Mouse (Mus musculus) C2C12 (cell line): ENCODE results near the gene Clba1. TPM values are rescaled to one million over a fixed set of nuclear protein-coding genes. Genes with fewer than 3 reads are reported as not detected.

Experiments used
- H3K27me3 ChIP-seq: one replicate; pipeline ENCODE4 v1.6.1; 2011; ENCODE audit not compliant: control insufficient read depth, insufficient read depth, insufficient read length
- H3K36me3 ChIP-seq: one replicate; pipeline ENCODE4 v1.6.1; 2011; ENCODE audit not compliant: control insufficient read depth, insufficient read depth
- H3K4me3 ChIP-seq: one replicate; pipeline ENCODE4 v1.5.1; 2011; ENCODE audit warnings: mild to moderate bottlenecking, control low read depth; ENCODE audit not compliant: poor library complexity, insufficient read depth, severe bottlenecking
- H3K79me2 ChIP-seq: one replicate; pipeline ENCODE4 v1.6.1; 2011; ENCODE audit not compliant: control insufficient read depth, insufficient read depth
- H3K79me3 ChIP-seq: one replicate; pipeline ENCODE4 v1.6.1; 2011; ENCODE audit warnings: low read depth, control low read depth
- H3ac ChIP-seq: one replicate; pipeline ENCODE3; 2011; ENCODE audit warnings: low read depth; ENCODE audit not compliant: control insufficient read depth, insufficient read length
- CEBPB ChIP-seq: IDR thresholded peaks from one replicate; pipeline ENCODE4 v1.6.1; 2011; ENCODE audit warnings: low read depth, mild to moderate bottlenecking, control low read depth, moderate library complexity
- CTCF ChIP-seq: IDR thresholded peaks from one replicate; pipeline ENCODE4 v1.5.1; 2011; ENCODE audit not compliant: control insufficient read depth, insufficient read depth, insufficient read length
- FOSL1 ChIP-seq: IDR thresholded peaks from one replicate; pipeline ENCODE4 v1.8.0; 2011; ENCODE audit warnings: mild to moderate bottlenecking, low read length; ENCODE audit not compliant: poor library complexity, insufficient read depth, severe bottlenecking
- MAX ChIP-seq: IDR thresholded peaks from one replicate; pipeline ENCODE4 v1.6.1; 2011; ENCODE audit warnings: mild to moderate bottlenecking, control low read depth
- MYOD1 ChIP-seq: IDR thresholded peaks from one replicate; pipeline ENCODE4 v1.6.1; 2011; ENCODE audit warnings: low read depth; ENCODE audit not compliant: control insufficient read depth, insufficient read length
- MYOG ChIP-seq: IDR thresholded peaks from one replicate; pipeline ENCODE4 v1.6.1; 2011; ENCODE audit not compliant: control insufficient read depth, insufficient read length; ENCODE audit errors: extremely low read depth
- USF1 ChIP-seq: IDR thresholded peaks from one replicate; pipeline ENCODE4 v1.6.1; 2011; ENCODE audit warnings: low read depth, mild to moderate bottlenecking, control low read depth, moderate library complexity
- long read RNA-seq, 2 experiments: library from polyadenylated mRNA; unstranded; transcript quantifications; one replicate each; pipeline ENCODE4 v2.0.0; 2019 to 2020
- polyA plus RNA-seq: library from polyadenylated mRNA; unstranded; fragments of >200 nt; fragmentation: generic; extraction: Trizol; gene quantifications from one replicate; pipeline ENCODE4 v1.2.1, GENCODE M21; 2012; ENCODE audit warnings: missing spikeins

The Clba1 gene
- polyA plus RNA-seq, result 25.2 TPM
- long read RNA-seq, experiment 1, transcript Clba1-201 (5 exons, 1,960 nt), result major isoform, 41 of 44 reads
- long read RNA-seq, experiment 1, partial matches to known transcripts, result 0 of 44 reads
- long read RNA-seq, experiment 1, other reads (novel, unspliced or antisense), result 3 of 44 reads
- long read RNA-seq, experiment 2, transcript Clba1-201 (5 exons, 1,960 nt), result major isoform, 137 of 142 reads
- long read RNA-seq, experiment 2, partial matches to known transcripts, result 2 of 142 reads
- long read RNA-seq, experiment 2, other reads (novel, unspliced or antisense), result 3 of 142 reads

DNA sequence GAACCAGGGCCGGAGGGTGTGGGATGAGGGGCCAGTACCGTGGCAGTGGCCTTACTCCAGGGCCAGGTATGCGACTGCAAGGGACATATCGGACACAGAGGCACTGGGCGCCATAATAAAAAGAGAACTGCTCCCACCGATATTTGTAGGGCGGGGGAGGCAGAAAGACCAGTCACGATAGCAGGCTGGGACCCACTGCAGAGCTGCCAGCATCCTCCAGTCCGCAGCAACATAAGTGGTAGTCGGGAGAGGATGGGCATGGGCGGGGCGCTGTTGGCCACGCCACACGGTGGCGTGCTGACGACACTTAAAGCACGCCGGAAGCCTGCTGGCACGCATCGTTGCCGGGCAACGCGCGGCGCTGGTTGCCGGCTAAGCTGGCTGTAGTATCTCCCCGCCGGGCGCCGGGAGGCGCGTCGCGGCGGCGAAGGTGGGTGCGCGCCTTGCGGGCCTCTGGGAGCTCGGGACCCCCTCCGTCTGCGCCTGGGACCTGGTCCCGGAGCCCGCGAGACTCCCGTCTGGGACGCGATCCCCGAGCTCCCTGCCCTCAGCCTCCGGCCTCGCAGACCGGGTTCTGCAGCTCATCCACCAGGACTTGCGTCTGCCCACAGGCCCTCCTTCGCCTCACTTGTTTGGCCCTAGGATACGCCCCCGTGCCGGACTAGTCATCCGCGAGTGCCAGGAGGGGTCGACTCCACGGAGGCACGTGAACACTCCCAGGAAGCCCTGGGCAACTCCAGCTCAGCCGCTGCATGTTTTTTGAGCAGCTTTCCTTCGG is at the start of gene Clba1:
Clba1 (plus strand) TSS at position 351 of the 778 bp plus-strand sequence.
- Histone ChIP-seq H3K4me3 (peak within 1 kb of the TSS; percentile 45), H3K27me3 (no peaks in the 10 kb centered on the region), H3K79me3 (peaks cover 1% of the 10 kb centered on the region), H3ac (peak within 1 kb of the TSS; percentile 88), H3K79me2 (peaks cover 15% of the 10 kb centered on the region), H3K36me3 (no peaks in the 10 kb centered on the region)
- TF ChIP-seq USF1 (peak; percentile 58), FOSL1 (no peak), MAX (no peak)

DNA sequence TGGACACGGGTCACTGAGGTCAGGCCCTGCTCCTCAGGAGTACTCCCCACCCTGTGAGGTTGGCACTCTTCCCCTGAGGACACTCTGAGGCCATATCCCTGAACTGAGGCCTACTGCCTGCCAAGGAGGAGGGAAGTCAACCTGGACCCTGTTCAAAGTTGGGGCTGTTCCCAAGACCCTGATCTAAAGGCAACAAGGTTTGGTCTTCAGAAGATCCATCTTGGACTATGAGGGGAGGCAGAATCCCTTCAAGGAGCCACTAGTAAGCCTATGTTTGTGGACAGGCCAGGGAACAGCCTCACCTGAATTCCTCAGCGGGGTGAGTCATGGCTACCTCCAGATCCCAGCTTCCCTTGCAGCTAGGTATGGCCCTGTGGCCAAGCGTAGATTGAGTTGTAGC is 49.3 kb upstream of the Clba1 start:
- no peak for TF ChIP-seq MAX
- TF ChIP-seq MYOD1, result no peak
- TF ChIP-seq CEBPB, result no peak
- TF ChIP-seq MYOG, result no peak
- no peak for TF ChIP-seq FOSL1
- TF ChIP-seq USF1, result no peak
- TF ChIP-seq CTCF, result no peak
- no peaks in the 10 kb centered on the region for H3K79me3 ChIP-seq
- H3K79me2 ChIP-seq, result no peaks in the 10 kb centered on the region
- H3ac ChIP-seq, result no peak overlapping the region
- no peak overlapping the region for H3K4me3 ChIP-seq
- no peaks in the 10 kb centered on the region for H3K27me3 ChIP-seq
- no peaks in the 10 kb centered on the region for H3K36me3 ChIP-seq

DNA sequence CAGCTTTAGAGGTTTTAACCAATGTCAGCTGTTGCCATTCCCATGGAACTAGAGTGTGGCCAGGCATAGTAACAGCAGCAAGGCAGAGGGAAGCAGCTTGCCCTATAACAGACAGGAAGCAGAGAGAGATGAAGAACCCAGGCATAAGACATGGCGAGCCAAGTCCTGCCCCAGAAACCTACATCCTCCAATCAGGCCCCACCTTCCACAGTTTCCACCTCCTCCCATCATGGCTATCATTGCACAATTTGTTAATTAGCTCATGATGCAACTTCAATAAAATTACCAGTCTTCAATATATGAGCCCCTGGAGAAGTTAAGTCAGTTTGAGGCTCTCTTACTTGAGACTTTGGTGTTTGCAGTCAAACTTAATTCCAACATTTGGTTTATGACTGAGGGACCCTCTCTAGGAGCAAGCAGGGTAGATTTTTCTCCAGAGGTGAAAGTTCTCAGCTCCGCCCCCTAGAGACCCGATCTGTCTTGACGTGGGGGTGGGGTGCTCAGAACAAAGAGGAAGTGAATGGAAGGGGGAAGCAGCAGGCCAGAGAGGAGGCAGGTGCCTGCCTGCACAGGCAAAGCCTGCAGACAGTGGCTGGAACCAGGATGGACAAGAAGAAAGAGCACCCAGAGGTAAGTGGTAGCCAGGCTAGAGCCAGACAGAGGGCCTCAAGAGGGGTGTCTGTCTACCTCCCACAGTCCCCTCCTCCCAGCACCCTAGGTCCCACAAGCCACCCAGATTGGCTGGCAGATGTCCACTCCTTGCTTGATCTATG is 48.4 kb upstream of the Clba1 start, which contains the start of gene Pld4:
Pld4 (plus strand) TSS at position 502 of the 773 bp plus-strand sequence.
- no peaks in the 10 kb centered on the region for H3K27me3 ChIP-seq
- no peak within 1 kb of the TSS for H3K4me3 ChIP-seq
- no peak within 1 kb of the TSS for H3ac ChIP-seq
- TF ChIP-seq MYOG, result no peak
- TF ChIP-seq CEBPB, result no peak
- no peak for TF ChIP-seq MAX
- no peak for TF ChIP-seq USF1
- no peak for TF ChIP-seq FOSL1
- TF ChIP-seq CTCF, result no peak
- no peak for TF ChIP-seq MYOD1
- no peaks in the 10 kb centered on the region for H3K79me3 ChIP-seq
- H3K79me2 ChIP-seq, result no peaks in the 10 kb centered on the region
- H3K36me3 ChIP-seq, result no peaks in the 10 kb centered on the region

DNA sequence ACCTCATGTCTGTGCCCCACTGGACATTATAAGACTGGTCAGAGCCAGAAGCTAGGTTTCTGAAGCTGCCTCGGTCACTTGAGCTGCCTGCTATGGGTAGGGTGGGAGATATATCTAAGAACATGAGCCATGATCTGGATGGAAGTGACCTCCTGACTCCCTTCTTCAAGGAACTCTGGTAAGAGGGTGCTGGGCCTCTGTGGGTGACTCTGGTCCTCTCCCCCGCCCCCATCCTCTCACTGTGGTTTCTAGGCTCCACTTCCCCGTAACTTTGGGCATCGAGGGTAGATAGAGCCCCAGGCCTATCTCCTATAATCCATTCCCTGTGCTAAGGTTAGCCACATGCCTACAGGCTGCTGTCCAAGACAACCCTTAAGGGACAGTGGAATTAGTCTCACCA is 47.3 kb upstream of the Clba1 start:
- no peaks in the 10 kb centered on the region for H3K79me2 ChIP-seq
- TF ChIP-seq CTCF (no peak), MYOD1 (no peak), MAX (no peak), MYOG (no peak), CEBPB (no peak), USF1 (no peak), FOSL1 (no peak)
- H3K79me3 ChIP-seq, result no peaks in the 10 kb centered on the region
- no peaks in the 10 kb centered on the region for H3K36me3 ChIP-seq
- H3K27me3 ChIP-seq, result no peaks in the 10 kb centered on the region
- no peak overlapping the region for H3ac ChIP-seq
- H3K4me3 ChIP-seq, result no peak overlapping the region

DNA sequence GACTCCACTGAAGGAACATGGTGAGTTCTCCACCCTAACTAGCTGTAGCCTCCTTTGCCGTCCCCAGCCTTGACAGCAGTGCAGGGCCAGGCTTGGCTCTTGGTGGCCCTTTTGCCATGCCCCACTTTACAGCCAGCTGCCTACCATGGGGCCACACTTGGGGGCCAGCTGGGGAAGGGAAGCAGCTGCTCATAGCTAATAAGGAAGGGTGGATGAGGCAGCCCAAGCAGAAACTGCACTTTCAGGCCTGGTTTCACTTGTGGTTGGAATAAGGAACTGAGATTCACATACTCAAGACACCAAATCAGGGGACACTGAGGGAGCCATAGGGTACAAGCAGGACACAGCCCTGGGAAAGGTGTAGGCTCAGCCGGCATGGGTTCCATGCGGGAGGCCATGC is 46.7 kb upstream of the Clba1 start:
- Histone ChIP-seq H3K36me3 (no peaks in the 10 kb centered on the region), H3K27me3 (no peaks in the 10 kb centered on the region), H3K4me3 (no peak overlapping the region), H3K79me2 (no peaks in the 10 kb centered on the region), H3ac (no peak overlapping the region), H3K79me3 (no peaks in the 10 kb centered on the region)
- TF ChIP-seq CTCF, result no peak
- TF ChIP-seq MAX, result no peak
- TF ChIP-seq CEBPB, result no peak
